Mouse (Mus musculus) lung, embryonic 16.5 days (tissue): Measurements from ENCODE around the gene Treml4. TPM values are rescaled to one million over a fixed set of nuclear protein-coding genes. Genes with fewer than 3 reads are reported as not detected.

Experiments
- ATAC-seq: fragments of 200-750 bp; cut with Nextera tagmentation; 2 replicates; pipeline ENCODE4 v1.8.0; 2017; ENCODE audit warnings: low read depth, mild to moderate bottlenecking, moderate library complexity
- H3K27ac ChIP-seq: fragments of 300-500 bp; sonication (generic); 2 replicates; pipeline ENCODE4 v1.5.1; 2014; ENCODE audit warnings: mild to moderate bottlenecking, control low read depth, low read length
- H3K27me3 ChIP-seq: fragments of 300-500 bp; sonication (generic); 2 replicates; pipeline ENCODE4 v1.6.1; 2014; ENCODE audit warnings: low read depth, low read length, mixed read lengths; ENCODE audit not compliant: control insufficient read depth, insufficient read depth
- H3K36me3 ChIP-seq: fragments of 300-500 bp; sonication (generic); 2 replicates; pipeline ENCODE4 v1.6.1; 2014; ENCODE audit warnings: low read length; ENCODE audit not compliant: control insufficient read depth, insufficient read depth
- H3K4me1 ChIP-seq: fragments of 300-500 bp; sonication (generic); replicated peaks from 2 replicates; pipeline ENCODE4 v1.6.1; 2014; ENCODE audit warnings: low read length, mixed read lengths; ENCODE audit not compliant: control insufficient read depth, insufficient read depth
- H3K4me2 ChIP-seq: fragments of 300-500 bp; sonication (generic); 2 replicates; pipeline ENCODE4 v1.6.1; 2014; ENCODE audit warnings: low read depth, low read length, control low read depth
- H3K4me3 ChIP-seq: fragments of 300-500 bp; sonication (generic); 2 replicates; pipeline ENCODE4 v1.5.1; 2014; ENCODE audit warnings: mild to moderate bottlenecking, low read length, control low read depth
- H3K9ac ChIP-seq: fragments of 300-500 bp; sonication (generic); 2 replicates; pipeline ENCODE4 v1.6.1; 2014; ENCODE audit warnings: low read length, control low read depth
- H3K9me3 ChIP-seq: fragments of 300-500 bp; sonication (generic); 2 replicates; pipeline ENCODE4 v1.6.1; 2016; ENCODE audit warnings: low read length; ENCODE audit not compliant: control insufficient read depth
- WGBS: fragments of 180-500 bp; shearing (Covaris S2); extraction: QIAGEN DNeasy Blood & Tissue Kit; methylation state at CpG from one replicate; pipeline ENCODE4 v1.1.7; 2014; 5-methylcytosine and 5-hydroxymethylcytosine counted together
- polyA plus RNA-seq: library from polyadenylated mRNA; unstranded; fragments of >200 nt; fragmentation: Nextera tagmentation; extraction: Ambion mirVana; gene quantifications from 2 replicates; pipeline ENCODE4 v1.2.1, GENCODE M21; 2015

The Treml4 gene
- polyA plus RNA-seq, 1 experiment from 2014 or later = 0.31 TPM

- no peak overlapping the region for H3K4me3 ChIP-seq
- no peaks in the 10 kb centered on the region; the same call in 1 of the 2 replicates for H3K9me3 ChIP-seq
- H3K4me1 ChIP-seq = no peaks in the 10 kb centered on the region
- H3K27me3 ChIP-seq = no peaks in the 10 kb centered on the region
- no peaks in the 10 kb centered on the region for H3K36me3 ChIP-seq
- no peak overlapping the region for H3K27ac ChIP-seq
- H3K4me2 ChIP-seq = no peak overlapping the region
- no peak overlapping the region for H3K9ac ChIP-seq
- WGBS = 25% methylated on average over 1 of the region's 1 CpGs
- ATAC-seq = no peak
Observed at GRCm38 (mm10) chr17:48286765-48287164, 22.7 kb downstream of the Treml4 start.

GRCm38 (mm10) chr17:48287276-48287675 lies 23.2 kb downstream of the Treml4 start:
- H3K9me3 ChIP-seq = no peaks in the 10 kb centered on the region; the same call in 1 of the 2 replicates
- no peaks in the 10 kb centered on the region for H3K27me3 ChIP-seq
- H3K27ac ChIP-seq = no peak overlapping the region
- ATAC-seq = no peak
- no peak overlapping the region for H3K4me2 ChIP-seq
- H3K36me3 ChIP-seq = no peaks in the 10 kb centered on the region
- WGBS = 56% methylated on average over 2 of the region's 2 CpGs
- no peak overlapping the region for H3K9ac ChIP-seq
- H3K4me1 ChIP-seq = no peaks in the 10 kb centered on the region
- no peak overlapping the region for H3K4me3 ChIP-seq

GRCm38 (mm10) chr17:48293500-48294194 lies 29.6 kb downstream of the Treml4 start:
- no peak overlapping the region for H3K9ac ChIP-seq
- 73% methylated on average over 5 of the region's 5 CpGs for WGBS
- no peak for ATAC-seq
- H3K27me3 ChIP-seq = no peaks in the 10 kb centered on the region
- no peak overlapping the region for H3K4me2 ChIP-seq
- H3K36me3 ChIP-seq = no peaks in the 10 kb centered on the region
- no peak overlapping the region for H3K27ac ChIP-seq
- H3K4me1 ChIP-seq = no peaks in the 10 kb centered on the region
- H3K4me3 ChIP-seq = no peak overlapping the region
- no peaks in the 10 kb centered on the region; the same call in 1 of the 2 replicates for H3K9me3 ChIP-seq

GRCm38 (mm10) chr17:48299203-48299602 lies 35.1 kb downstream of the Treml4 start, which contains the start of gene Treml2:
Gene Treml2, plus strand, starts transcription at chr17:48299498.
- Histone ChIP-seq H3K9me3 (no peaks in the 10 kb centered on the region), H3K4me2 (no peak within 1 kb of the TSS), H3K4me1 (no peaks in the 10 kb centered on the region), H3K4me3 (no peak within 1 kb of the TSS), H3K27me3 (no peaks in the 10 kb centered on the region), H3K9ac (no peak within 1 kb of the TSS), H3K27ac (no peak within 1 kb of the TSS), H3K36me3 (no peaks in the 10 kb centered on the region)
- ATAC-seq = no peak
- 14% methylated on average over 3 of the region's 4 CpGs for WGBS

- ATAC-seq = no peak
- H3K4me3 ChIP-seq = no peak overlapping the region
- no peak overlapping the region for H3K4me2 ChIP-seq
- H3K36me3 ChIP-seq = no peaks in the 10 kb centered on the region
- H3K9ac ChIP-seq = no peak overlapping the region
- H3K27me3 ChIP-seq = no peaks in the 10 kb centered on the region
- WGBS = 42% methylated on average over 7 of the region's 7 CpGs
- no peak overlapping the region for H3K27ac ChIP-seq
- H3K9me3 ChIP-seq = no peaks in the 10 kb centered on the region
- H3K4me1 ChIP-seq = no peaks in the 10 kb centered on the region
Observed at GRCm38 (mm10) chr17:48299756-48300155, 35.7 kb downstream of the Treml4 start.

- Histone ChIP-seq H3K9me3 (no peaks in the 10 kb centered on the region), H3K4me3 (no peak overlapping the region), H3K27ac (no peak overlapping the region), H3K4me2 (no peak overlapping the region), H3K27me3 (no peaks in the 10 kb centered on the region), H3K9ac (no peak overlapping the region), H3K36me3 (no peaks in the 10 kb centered on the region), H3K4me1 (no peaks in the 10 kb centered on the region)
- 53% methylated on average over 7 of the region's 7 CpGs for WGBS
- no peak for ATAC-seq
Observed at GRCm38 (mm10) chr17:48300199-48300598, 36.1 kb downstream of the Treml4 start.

GRCm38 (mm10) chr17:48300861-48301260 lies 36.8 kb downstream of the Treml4 start:
- Histone ChIP-seq H3K4me1 (no peaks in the 10 kb centered on the region), H3K27ac (no peak overlapping the region; the same call in 1 of the 2 replicates), H3K36me3 (no peaks in the 10 kb centered on the region), H3K9ac (no peak overlapping the region), H3K4me3 (no peak overlapping the region), H3K9me3 (no peaks in the 10 kb centered on the region), H3K4me2 (no peak overlapping the region), H3K27me3 (no peaks in the 10 kb centered on the region)
- WGBS = 63% methylated on average over 9 of the region's 9 CpGs
- ATAC-seq = no peak

- Histone ChIP-seq H3K4me3 (no peak overlapping the region), H3K36me3 (no peaks in the 10 kb centered on the region), H3K27me3 (no peaks in the 10 kb centered on the region), H3K4me2 (no peak overlapping the region), H3K9me3 (no peaks in the 10 kb centered on the region), H3K27ac (no peak overlapping the region), H3K9ac (no peak overlapping the region), H3K4me1 (no peaks in the 10 kb centered on the region)
- no peak for ATAC-seq
- WGBS = 87% methylated on average over 5 of the region's 5 CpGs
Observed at GRCm38 (mm10) chr17:48301792-48302191, 37.7 kb downstream of the Treml4 start.

GRCm38 (mm10) chr17:48312124-48312523 lies 48.0 kb downstream of the Treml4 start:
- Histone ChIP-seq H3K4me2 (no peak overlapping the region), H3K27me3 (no peaks in the 10 kb centered on the region), H3K36me3 (no peaks in the 10 kb centered on the region), H3K4me1 (no peaks in the 10 kb centered on the region), H3K27ac (no peak overlapping the region), H3K4me3 (no peak overlapping the region), H3K9me3 (no peaks in the 10 kb centered on the region), H3K9ac (no peak overlapping the region)
- WGBS = 75% methylated on average over 2 of the region's 2 CpGs
- ATAC-seq = no peak
